Mouse (Mus musculus) monocyte, adult 59 days (primary cell): ENCODE measurements around the gene Olfr701. TPM values are rescaled to one million over a fixed set of nuclear protein-coding genes. Genes with fewer than 3 reads are reported as not detected.

Experiments
- total RNA-seq, 2 experiments: library from RNA; stranded (reverse); gene quantifications; one replicate each; pipeline ENCODE4 v1.2.4; 2023

The Olfr701 gene
- not detected for total RNA-seq

GRCm38 (mm10) chr7:106813829-106814228 is at the start of gene Olfr701:
Gene Olfr701 (plus strand): TSS chr7:106814129.

GRCm38 (mm10) chr7:106793098-106793497 is 20.8 kb upstream of the Olfr701 start, which contains the start of gene Olfr699:
Gene Olfr699 (minus strand): TSS chr7:106793198.

GRCm38 (mm10) chr7:106808734-106809133 is 5.2 kb upstream of the Olfr701 start, which contains the start of gene Olfr700:
Gene Olfr700 (minus strand): TSS chr7:106808834.

GRCm38 (mm10) chr7:106833793-106834192 is 19.9 kb downstream of the Olfr701 start, which contains the start of gene Olfr702:
Gene Olfr702 (minus strand): TSS chr7:106833893.

GRCm38 (mm10) chr7:106843060-106843459 is 29.1 kb downstream of the Olfr701 start, which contains the start of gene Olfr703:
Gene Olfr703 (plus strand): TSS chr7:106843360.

GRCm38 (mm10) chr7:106862885-106863284 is 49.0 kb downstream of the Olfr701 start, which contains the start of gene Olfr704:
Gene Olfr704 (plus strand): TSS chr7:106863185.

Other genes starting within 250 kb of the Olfr701 start
- not detected for gene Olfr693, start 133.5 kb upstream of the Olfr701 start, total RNA-seq
- not detected for gene Olfr694, start 122.3 kb upstream of the Olfr701 start, total RNA-seq
- gene Olfr695, start 97.7 kb upstream of the Olfr701 start, total RNA-seq, result not detected
- gene Olfr697, start 71.7 kb upstream of the Olfr701 start, total RNA-seq, result not detected
- gene Olfr698, start 58.7 kb upstream of the Olfr701 start, total RNA-seq, result not detected
- not detected for gene Olfr699, start 20.9 kb upstream of the Olfr701 start, total RNA-seq
- not detected for gene Olfr700, start 5.3 kb upstream of the Olfr701 start, total RNA-seq
- gene Olfr702, start 19.8 kb downstream of the Olfr701 start, total RNA-seq, result not detected
- not detected for gene Olfr703, start 29.2 kb downstream of the Olfr701 start, total RNA-seq
- not detected for gene Olfr704, start 49.1 kb downstream of the Olfr701 start, total RNA-seq
- not detected for gene Olfr705, start 62.8 kb downstream of the Olfr701 start, total RNA-seq
- not detected for gene Olfr706, start 74.0 kb downstream of the Olfr701 start, total RNA-seq
- gene Olfr707, start 87.1 kb downstream of the Olfr701 start, total RNA-seq, result not detected
- gene Olfr1532-ps1, start 93.9 kb downstream of the Olfr701 start, total RNA-seq, result not detected
- gene Olfr709-ps1, start 118.1 kb downstream of the Olfr701 start, total RNA-seq, result under 1 TPM; 0.09 to 0.13 TPM
- not detected for gene Olfr710, start 134.2 kb downstream of the Olfr701 start, total RNA-seq
- not detected for gene Olfr6, start 149.8 kb downstream of the Olfr701 start, total RNA-seq
- gene Olfr711, start 161.3 kb downstream of the Olfr701 start, total RNA-seq, result not detected
- not detected for gene Olfr2, start 191.9 kb downstream of the Olfr701 start, total RNA-seq
- gene Olfr713, start 217.0 kb downstream of the Olfr701 start, total RNA-seq, result not detected